Mouse (Mus musculus) stomach, postnatal 0 days (tissue): Measurements from ENCODE around the gene Plcb1. TPM values are rescaled to one million over a fixed set of nuclear protein-coding genes. Genes with fewer than 3 reads are reported as not detected.

ENCODE experiments used
- ATAC-seq: fragments of 200-750 bp; cut with Nextera tagmentation; 2 replicates; pipeline ENCODE4 v1.8.0; 2017; ENCODE audit not compliant: low FRiP score, low TSS enrichment
- DNase-seq: peaks from one replicate; pipeline ENCODE4 v3.0.0-alpha.2; 2016; ENCODE audit warnings: low spot score
- H3K27ac ChIP-seq: fragments of 300-500 bp; sonication (generic); replicated peaks from 2 replicates; pipeline ENCODE4 v1.5.1; 2014; ENCODE audit warnings: mild to moderate bottlenecking, control low read depth
- H3K27me3 ChIP-seq: fragments of 300-500 bp; sonication (generic); 2 replicates; pipeline ENCODE4 v1.6.1; 2014; ENCODE audit warnings: low read length; ENCODE audit not compliant: control insufficient read depth, insufficient read depth
- H3K36me3 ChIP-seq: fragments of 300-500 bp; sonication (generic); 2 replicates; pipeline ENCODE4 v1.6.1; 2014; ENCODE audit warnings: low read length, mixed read lengths; ENCODE audit not compliant: control insufficient read depth, insufficient read depth
- H3K4me1 ChIP-seq: fragments of 300-500 bp; sonication (generic); replicated peaks from 2 replicates; pipeline ENCODE4 v1.6.1; 2014; ENCODE audit warnings: antibody characterized with exemption; ENCODE audit not compliant: control insufficient read depth, insufficient read depth
- H3K4me2 ChIP-seq: fragments of 300-500 bp; sonication (generic); replicated peaks from 2 replicates; pipeline ENCODE4 v1.6.1; 2014; ENCODE audit warnings: low read depth, mild to moderate bottlenecking, control low read depth, moderate library complexity
- H3K4me3 ChIP-seq: fragments of 300-500 bp; sonication (generic); 2 replicates; pipeline ENCODE4 v1.5.1; 2014; ENCODE audit warnings: low read depth, low read length, control low read depth
- H3K9ac ChIP-seq: fragments of 300-500 bp; sonication (generic); 2 replicates; pipeline ENCODE4 v1.6.1; 2014; ENCODE audit warnings: mild to moderate bottlenecking, low read length, control low read depth, mixed read lengths
- H3K9me3 ChIP-seq: fragments of 300-500 bp; sonication (generic); 2 replicates; pipeline ENCODE4 v1.6.1; 2016; ENCODE audit warnings: low read length; ENCODE audit not compliant: control insufficient read depth
- CTCF ChIP-seq: IDR thresholded peaks from 2 replicates; pipeline ENCODE4 v1.5.1; 2016; ENCODE audit warnings: antibody characterized with exemption, low read depth, mild to moderate bottlenecking, moderate library complexity
- EP300 ChIP-seq: optimal IDR thresholded peaks from 2 replicates; pipeline ENCODE3; 2016; ENCODE audit warnings: antibody characterized with exemption
- WGBS: fragments of 180-500 bp; shearing (Covaris S2); extraction: QIAGEN DNeasy Blood & Tissue Kit; methylation state at CpG from one replicate; pipeline ENCODE4 v1.1.7; 2014; 5-methylcytosine and 5-hydroxymethylcytosine counted together
- polyA plus RNA-seq: library from polyadenylated mRNA; unstranded; fragments of >200 nt; fragmentation: Nextera tagmentation; extraction: Ambion mirVana; gene quantifications from 2 replicates; pipeline ENCODE4 v1.2.1, GENCODE M21; 2015

Plcb1 gene
- polyA plus RNA-seq, 1 experiment from 2014 or later: 7.0 TPM

DNA sequence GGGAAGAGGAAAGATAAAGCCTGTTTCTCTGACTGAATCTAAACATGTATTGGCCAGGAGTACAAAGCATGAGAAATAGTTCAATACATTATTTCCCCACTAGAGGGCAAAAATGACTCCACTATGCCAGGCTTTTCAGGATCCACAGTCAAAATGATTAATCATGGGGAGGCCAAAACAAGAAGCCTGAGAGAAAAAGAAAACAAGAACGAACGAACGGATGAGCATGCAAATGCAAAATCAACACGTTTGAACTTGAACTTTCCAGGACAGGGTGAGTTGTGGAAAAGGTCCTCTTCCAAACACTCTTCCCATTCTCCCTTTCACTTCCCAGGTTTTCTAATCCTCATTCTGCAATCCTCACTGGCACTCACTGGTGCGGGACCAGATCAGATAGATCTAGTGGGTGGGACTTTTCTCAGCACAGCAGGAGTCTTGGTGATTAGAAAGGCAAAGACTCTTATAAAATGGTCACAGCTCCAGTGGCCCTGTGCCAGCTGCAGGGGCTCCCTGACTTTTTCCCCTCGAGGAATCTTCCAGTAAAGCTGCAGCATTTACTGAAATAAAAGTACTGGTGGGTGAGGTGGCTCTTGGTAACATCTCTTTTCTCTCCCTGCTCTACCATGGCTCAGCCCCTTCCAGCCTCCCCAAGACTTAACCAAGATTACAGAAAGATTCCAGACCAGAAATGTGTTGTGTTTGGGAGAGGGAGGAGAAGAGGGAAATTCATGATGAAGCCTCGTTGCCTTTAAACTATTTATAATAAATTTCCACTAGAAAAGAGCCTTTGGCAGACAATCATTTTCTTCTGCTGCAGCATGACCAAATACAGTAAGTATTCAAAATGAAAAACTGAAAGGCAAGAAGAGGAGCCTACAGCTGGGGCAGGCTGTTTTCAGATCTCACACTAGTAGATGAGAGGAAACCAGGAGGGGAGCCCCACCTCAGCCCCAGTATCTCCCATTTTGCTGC is 654.0 kb downstream of the Plcb1 start:
- no peaks in the 10 kb centered on the region for H3K9me3 ChIP-seq
- peak; percentile 16 for DNase-seq
- TF ChIP-seq EP300: no peak
- peak; percentile 84 for TF ChIP-seq CTCF
- H3K27ac ChIP-seq: peak overlapping the region; percentile 80
- H3K27me3 ChIP-seq: no peaks in the 10 kb centered on the region
- peak; percentile 68; the same call in 1 of the 2 replicates for ATAC-seq
- peak overlapping the region; percentile 38 for H3K4me2 ChIP-seq
- H3K9ac ChIP-seq: peak overlapping the region; percentile 35; the same call in 1 of the 2 replicates
- H3K4me3 ChIP-seq: no peak overlapping the region
- no peaks in the 10 kb centered on the region for H3K4me1 ChIP-seq
- WGBS: 9% methylated on average over 7 of the region's 7 CpGs
- H3K36me3 ChIP-seq: no peaks in the 10 kb centered on the region

DNA sequence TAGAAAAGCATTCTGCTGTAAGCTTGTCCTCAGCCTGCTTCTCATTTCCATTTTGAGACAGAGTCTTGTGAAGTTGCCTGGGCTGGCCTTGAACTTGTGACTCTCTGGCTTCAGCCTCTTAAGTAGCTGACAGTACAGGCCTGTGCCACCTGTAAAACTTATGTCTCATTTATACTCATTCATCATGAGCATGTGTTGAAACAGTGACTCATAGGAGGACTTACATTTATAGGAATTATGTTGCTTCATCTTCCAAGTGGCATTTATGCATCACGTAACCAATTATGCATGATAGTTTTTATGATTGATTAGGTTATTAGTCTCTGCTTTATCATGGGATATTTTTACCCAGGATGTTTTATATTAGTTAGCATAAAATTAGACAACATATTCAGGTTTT is 667.7 kb downstream of the Plcb1 start:
- H3K9ac ChIP-seq: no peak overlapping the region
- TF ChIP-seq EP300 (no peak), CTCF (no peak)
- H3K36me3 ChIP-seq: no peaks in the 10 kb centered on the region
- no peak overlapping the region for H3K27ac ChIP-seq
- no peaks in the 10 kb centered on the region for H3K4me1 ChIP-seq
- H3K4me2 ChIP-seq: no peak overlapping the region
- ATAC-seq: no peak
- no peak overlapping the region for H3K4me3 ChIP-seq
- no peaks in the 10 kb centered on the region for H3K27me3 ChIP-seq
- 65% methylated on average over 1 of the region's 1 CpGs for WGBS
- no peak for DNase-seq
- no peaks in the 10 kb centered on the region for H3K9me3 ChIP-seq

DNA sequence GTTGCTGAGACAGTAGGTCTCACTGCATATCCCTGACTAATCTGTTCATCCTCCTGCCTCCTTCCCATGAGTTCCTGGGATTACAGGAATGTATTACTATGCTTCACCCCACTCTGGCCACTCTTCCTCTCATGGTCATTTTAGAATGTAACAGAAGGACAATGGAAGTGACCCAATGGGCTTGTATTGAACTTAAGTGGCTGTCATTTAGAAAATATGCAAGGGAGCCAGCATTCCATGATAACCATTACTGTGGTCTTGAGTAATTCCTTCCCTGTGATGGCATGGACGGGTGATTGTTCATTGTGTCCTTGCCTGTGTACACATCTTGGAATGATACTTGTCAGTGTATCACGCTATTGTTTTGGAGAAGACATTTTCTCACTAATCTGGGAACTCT is 668.1 kb downstream of the Plcb1 start:
- no peak overlapping the region for H3K27ac ChIP-seq
- no peak overlapping the region for H3K4me2 ChIP-seq
- DNase-seq (no peak), ATAC-seq (no peak)
- H3K9me3 ChIP-seq: no peaks in the 10 kb centered on the region
- 60% methylated on average over 2 of the region's 2 CpGs for WGBS
- no peak overlapping the region for H3K4me3 ChIP-seq
- no peaks in the 10 kb centered on the region for H3K4me1 ChIP-seq
- no peak overlapping the region for H3K9ac ChIP-seq
- no peak for TF ChIP-seq EP300
- H3K36me3 ChIP-seq: no peaks in the 10 kb centered on the region
- H3K27me3 ChIP-seq: no peaks in the 10 kb centered on the region

DNA sequence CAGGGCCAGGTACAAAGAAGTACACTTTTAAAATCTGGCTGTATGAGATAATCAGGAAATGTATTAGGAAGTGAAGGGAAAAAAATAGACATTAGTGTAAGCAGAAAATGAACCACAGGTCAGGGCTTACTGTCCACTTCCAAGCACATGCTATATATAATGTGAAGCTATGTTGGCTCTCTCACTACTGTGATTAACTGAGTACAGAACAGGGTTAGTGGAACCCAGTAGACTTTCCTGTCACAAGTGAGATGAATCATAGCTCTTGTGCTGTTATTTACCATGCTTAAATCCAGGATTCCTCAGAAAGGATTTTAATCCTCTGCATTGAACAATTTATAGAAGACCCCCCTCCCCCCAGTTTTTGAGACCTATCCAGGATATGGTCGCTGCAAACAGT is 668.6 kb downstream of the Plcb1 start:
- DNase-seq (no peak), ATAC-seq (no peak)
- Histone ChIP-seq H3K36me3 (no peaks in the 10 kb centered on the region), H3K4me1 (no peaks in the 10 kb centered on the region), H3K4me2 (no peak overlapping the region), H3K9ac (no peak overlapping the region), H3K9me3 (no peaks in the 10 kb centered on the region), H3K27me3 (no peaks in the 10 kb centered on the region), H3K4me3 (no peak overlapping the region), H3K27ac (no peak overlapping the region)
- 9% methylated on average over 1 of the region's 1 CpGs for WGBS
- TF ChIP-seq CTCF: no peak
- TF ChIP-seq EP300: no peak

DNA sequence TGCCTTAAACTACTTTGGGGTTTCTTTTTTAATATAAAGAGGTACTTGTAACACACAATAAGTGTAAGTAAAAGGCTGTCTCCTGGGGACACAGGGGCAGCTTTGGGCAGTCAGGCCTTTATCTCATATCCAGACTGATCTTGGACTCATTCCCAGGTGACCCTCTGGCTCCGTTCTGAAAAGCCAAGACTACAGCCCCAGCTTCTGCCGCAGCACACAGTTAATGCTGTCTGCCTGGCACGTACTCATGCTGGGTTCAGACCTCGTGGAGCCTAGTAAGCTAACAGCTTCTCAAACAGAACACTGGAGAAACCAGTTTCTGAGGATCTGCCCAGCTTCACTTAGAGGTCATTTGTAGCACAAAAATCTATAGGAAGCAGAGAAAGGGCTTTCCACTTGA is 682.0 kb downstream of the Plcb1 start:
- Histone ChIP-seq H3K4me1 (no peaks in the 10 kb centered on the region), H3K27ac (no peak overlapping the region), H3K4me3 (no peak overlapping the region), H3K9ac (no peak overlapping the region), H3K27me3 (no peaks in the 10 kb centered on the region), H3K4me2 (no peak overlapping the region), H3K36me3 (no peaks in the 10 kb centered on the region), H3K9me3 (no peaks in the 10 kb centered on the region)
- peak; percentile 19 for DNase-seq
- WGBS: 29% methylated on average over 4 of the region's 4 CpGs
- TF ChIP-seq CTCF (no peak), EP300 (no peak)
- ATAC-seq: no peak

DNA sequence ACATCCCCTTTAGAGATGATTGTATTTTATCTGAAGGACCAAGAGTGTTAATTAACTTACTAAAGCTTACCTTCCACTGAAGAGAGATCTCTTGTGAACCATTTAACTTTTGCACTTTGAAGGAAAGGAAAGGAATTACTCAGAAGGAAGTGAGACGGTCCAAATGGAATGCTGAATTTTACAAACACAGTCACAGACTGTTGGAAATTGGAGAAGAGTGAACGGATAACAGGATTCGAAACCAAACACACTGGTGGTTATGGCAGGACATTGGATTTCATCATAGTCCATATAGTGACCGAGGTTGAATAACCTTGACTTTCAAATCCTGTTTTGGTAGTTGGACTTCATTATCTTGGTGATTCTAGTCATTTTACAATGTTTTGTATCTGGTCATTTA is 688.2 kb downstream of the Plcb1 start:
- no peaks in the 10 kb centered on the region for H3K27me3 ChIP-seq
- no peak for ATAC-seq
- H3K4me2 ChIP-seq: no peak overlapping the region
- TF ChIP-seq EP300 (no peak), CTCF (no peak)
- no peak overlapping the region for H3K4me3 ChIP-seq
- H3K9me3 ChIP-seq: no peaks in the 10 kb centered on the region
- no peaks in the 10 kb centered on the region for H3K36me3 ChIP-seq
- no peak for DNase-seq
- 71% methylated on average over 4 of the region's 4 CpGs for WGBS
- H3K4me1 ChIP-seq: no peaks in the 10 kb centered on the region
- no peak overlapping the region for H3K9ac ChIP-seq
- no peak overlapping the region for H3K27ac ChIP-seq
